Mouse (Mus musculus) layer of hippocampus, adult 11-12 months (tissue): Measurements from ENCODE around the gene Tnrc18.
A peak's percentile ranks its signal among the peaks of the same experiment; 100 is the strongest.
"Not testable (repeated sequence)": the region's sequence is repeated elsewhere in the genome, so short reads cannot be mapped to it uniquely, and the experiment has no call there.

Experiments used
- DNase-seq: peaks from one replicate; pipeline ENCODE4 v3.0.0; 2022; ENCODE audit warnings: low spot score

The Tnrc18 gene

DNA sequence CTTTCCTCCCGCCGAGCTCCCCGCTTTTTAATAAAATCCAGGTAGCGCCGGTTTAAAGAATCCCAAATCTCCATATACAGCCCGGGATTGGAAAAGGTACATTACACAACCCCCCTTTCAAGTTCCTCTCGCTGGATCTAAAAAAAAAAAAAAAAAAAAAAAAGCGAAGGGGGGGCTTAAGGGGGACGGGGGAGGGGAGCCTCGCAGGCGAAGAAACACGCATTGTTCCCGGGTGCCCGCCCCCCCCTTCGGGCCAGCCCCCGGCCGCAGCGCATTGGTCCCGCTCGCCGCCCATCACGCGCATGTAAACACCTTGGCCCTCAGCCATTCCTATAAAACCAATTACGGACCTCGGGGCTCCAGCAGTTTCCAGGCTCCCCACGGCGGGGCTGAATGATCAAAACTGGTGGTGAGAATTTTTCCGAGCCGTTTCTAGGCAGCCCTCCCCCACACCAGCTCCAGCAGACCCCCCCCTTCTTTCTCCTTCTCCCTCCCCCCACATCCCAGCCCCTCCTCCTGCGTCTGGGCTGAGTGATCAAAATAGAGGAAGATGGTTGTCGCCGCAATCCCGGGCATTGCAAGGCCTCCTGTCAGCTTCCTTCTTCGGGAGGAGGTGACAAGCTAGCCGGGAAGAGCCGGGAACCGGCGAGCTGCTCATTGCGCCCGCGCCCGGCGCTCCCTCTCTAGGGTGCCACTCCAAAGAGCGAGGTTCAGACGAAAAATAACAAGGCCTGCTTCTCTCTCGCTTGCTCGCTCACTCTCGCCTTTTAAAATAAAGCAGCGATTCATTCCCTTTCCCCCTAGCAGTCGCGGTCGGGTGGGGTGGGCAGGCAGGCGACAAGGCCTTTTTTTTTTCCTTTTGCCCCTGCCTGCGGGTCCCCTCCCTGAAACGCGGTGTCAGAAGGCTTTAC, at the start of gene Tnrc18:
Tnrc18 (minus strand) TSS at position 139 of the 911 bp plus-strand sequence.
- DNase-seq: peak; percentile 100

DNA sequence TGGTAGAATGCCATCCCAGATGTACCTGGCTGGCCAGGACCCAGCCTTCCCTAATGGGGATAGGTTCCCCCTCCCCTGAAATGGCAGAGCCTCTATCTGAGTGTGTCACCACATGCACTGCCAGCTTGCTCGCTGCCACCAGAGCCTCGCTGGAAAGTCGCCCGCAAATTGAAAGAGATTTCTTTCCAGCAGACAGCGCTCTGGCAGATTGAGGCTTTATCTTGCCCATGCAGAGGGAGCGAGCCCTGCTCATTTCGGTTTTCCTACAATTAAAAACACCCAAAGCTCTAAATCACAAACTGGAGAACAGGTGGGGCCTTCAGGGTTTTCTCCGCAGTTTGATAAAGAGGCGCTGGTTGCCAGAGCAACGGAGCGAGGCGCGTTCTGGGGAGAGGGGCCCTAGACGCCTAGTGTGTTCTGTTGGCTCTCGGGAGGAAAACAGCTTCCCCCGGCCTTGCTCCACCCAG, 40.3 kb upstream of the Tnrc18 start:
- DNase-seq: peak; percentile 85

DNA sequence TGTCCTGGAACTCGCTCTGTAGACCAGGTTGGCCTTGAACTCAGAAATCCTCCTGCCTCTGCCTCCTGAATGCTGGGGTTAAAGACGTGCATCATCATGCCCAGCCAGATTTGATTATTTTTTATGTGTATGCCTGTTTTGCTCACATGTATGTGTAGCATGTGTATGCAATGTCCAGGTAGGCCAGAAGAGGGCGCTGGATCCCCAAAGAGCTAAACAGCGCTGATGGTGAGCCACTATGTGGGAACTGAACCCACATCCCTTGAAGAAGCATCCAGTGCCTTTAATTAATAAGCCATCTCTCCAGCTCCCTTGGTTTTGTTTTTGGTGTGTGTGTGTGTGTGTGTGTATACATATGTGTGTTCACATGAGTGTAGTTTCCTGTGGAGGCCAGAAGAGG, 38.9 kb upstream of the Tnrc18 start:
- DNase-seq: no peak

DNA sequence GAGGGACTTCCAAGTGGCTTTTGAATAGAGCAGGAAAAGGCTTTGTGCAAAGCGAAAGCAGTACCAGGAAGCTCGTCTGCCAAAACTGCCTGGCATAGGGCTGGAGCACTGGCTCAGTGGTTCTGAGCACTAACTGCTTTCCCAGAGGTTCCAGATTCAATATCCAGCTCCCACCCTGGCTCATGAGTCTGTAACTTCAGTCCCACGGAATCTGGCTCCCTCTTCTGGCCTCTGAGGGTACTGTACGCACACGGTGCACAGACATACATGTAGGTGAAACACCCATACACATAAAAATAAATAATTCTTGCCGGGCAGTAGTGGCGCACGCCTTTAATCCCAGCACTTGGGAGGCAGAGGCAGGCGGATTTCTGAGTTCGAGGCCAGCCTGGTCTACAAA, 37.4 kb upstream of the Tnrc18 start:
- DNase-seq: peak; percentile 68

DNA sequence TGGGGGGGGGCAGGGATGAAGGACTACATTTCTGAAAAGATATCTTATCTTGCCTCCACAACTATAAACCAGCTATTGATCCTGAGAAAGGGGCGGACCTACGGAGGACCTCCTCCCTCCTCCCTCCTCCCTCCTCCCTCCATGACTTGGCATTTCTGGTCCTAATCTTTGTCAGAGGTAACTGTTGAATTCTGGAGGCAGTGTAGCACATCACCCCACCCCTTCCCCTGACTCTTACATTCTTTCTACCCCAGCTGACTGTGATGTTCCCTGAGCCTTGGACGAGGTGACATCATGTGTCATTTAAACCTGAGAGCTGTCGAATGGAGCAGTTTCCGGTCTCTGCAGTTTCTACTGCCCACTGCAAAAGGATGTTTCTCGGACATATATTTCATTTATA, 36.1 kb upstream of the Tnrc18 start:
- no peak for DNase-seq

DNA sequence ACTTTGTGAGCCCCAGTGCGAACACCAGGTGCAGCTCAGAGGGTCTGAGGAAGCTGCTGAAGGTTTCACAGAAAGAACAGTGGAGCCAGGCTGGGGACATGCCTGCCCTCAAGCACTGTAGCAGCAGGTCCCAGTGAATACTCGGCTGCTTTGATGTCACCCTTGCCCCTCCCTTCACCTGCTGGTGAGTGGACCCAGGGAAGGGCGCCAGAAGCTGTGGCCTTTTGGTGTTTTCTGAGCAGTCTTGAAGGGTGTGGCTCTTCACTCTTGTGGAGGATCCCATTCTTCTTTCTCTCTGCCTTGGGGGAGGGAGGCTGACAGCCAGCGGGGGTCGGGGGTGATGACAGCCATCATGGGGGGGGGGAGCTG, 34.2 kb upstream of the Tnrc18 start:
- no peak for DNase-seq

DNA sequence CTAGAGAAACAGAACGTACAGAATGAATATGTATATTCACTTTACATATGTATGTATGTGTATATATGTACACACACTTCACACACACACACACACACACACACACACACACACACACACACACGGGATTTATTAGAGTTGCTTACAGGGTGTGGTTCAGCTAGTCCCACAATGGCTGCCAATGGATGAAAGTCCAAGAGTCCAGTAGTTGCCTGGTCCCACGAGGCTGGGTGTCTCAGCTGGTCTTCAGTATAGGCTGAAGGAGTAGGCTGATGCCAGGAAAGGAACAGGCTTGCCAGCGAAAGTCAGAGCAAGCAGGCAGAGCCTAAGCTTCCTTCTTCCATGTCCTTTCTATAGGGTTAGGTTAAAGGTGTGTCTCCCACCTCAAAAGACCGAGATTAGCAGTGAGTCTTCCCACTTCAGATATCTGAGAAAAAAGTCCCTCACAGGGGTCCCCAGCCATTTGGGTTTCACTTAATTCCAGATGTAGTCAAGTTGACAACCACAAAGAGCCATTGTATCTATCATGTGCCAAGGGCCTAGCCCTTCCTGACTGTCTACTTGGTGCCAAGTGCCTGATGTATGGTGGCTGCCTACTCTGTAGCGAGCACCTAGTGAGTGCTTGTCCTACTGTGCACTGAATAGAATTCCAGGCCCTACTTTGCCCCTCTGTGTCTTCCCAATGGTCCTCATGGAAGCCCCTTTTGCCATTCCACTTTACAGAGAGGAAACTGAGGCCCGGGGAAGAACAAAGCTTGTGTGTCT, 33.6 kb upstream of the Tnrc18 start:
- DNase-seq: no peak

DNA sequence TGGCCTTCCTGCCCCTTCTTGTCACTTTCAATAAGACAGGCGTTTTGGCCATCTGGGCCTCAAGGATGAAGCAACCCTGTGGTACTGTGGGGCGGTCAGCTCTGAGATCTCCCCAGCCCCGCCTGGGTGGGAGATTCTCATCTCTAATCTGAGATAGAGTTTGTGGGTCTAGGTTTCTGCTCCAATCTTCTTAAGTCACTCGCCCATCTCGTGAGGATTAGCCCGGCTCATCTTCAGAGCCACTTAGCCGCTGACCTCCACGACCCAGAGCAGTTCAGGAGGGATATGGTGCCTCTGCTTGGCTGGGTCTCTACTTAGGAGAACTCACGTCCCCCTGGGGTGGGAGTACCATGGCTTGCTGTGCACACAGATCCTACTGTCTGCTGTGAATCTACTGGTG, 33.0 kb upstream of the Tnrc18 start:
- DNase-seq: no peak

DNA sequence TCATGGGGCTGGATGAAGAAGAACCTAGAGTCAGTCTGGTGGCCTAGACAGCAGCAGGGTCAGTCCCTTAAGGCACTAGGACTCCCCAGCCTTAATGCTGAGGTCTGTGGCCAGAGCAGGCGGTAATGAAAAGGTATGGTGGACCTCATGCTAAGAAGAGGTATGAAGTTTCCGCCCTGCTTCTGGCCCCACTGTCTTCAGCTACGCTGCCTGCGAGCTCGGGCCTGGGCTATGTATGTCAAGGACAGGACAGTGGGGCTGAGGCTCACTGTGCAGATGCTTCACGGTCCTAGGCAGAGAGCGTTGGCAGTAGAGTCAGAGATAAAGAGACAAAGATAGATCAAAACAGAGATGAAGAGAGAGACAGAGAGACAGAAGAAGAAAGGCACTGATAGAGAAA, 31.4 kb upstream of the Tnrc18 start:
- DNase-seq: no peak

DNA sequence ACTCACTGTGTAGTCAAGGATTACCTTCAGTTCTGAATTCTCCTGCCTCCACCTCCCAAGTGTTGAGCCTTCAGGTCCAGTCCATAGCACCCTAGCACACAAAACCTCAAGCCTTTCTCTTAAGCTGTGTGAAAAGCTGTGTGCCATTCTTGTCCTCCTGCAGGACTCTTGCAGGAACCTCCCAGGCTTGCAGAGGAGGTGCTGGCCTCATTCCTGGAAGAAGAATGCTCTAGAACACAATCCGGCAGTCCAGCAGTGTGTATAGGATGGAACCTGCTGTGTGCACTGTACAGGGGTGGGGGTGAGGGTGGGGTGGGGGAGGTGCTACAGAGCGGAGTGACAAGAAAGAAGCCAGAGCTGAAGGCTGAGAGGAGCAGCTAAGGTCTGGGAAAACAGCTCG, 30.7 kb upstream of the Tnrc18 start:
- no peak for DNase-seq

DNA sequence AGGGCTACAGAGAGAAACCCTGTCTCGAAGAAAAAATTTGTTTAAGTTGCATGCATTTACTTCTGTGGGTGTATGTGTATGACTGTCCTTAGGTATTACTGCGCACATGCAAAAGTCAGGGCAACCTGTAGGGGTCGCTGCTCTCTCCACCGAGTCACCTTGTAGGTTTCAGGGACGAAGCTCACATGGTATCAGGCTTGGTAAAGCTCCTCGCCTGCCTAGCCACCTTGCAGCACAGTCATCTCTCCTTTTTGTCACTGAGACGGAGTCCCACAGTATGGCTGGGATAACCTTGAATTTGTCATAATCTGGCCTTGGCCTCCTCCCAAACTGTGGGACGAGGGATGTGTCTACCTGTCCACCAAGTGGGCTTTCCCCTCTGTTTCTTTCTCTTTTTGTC, 27.0 kb upstream of the Tnrc18 start:
- DNase-seq: no peak

DNA sequence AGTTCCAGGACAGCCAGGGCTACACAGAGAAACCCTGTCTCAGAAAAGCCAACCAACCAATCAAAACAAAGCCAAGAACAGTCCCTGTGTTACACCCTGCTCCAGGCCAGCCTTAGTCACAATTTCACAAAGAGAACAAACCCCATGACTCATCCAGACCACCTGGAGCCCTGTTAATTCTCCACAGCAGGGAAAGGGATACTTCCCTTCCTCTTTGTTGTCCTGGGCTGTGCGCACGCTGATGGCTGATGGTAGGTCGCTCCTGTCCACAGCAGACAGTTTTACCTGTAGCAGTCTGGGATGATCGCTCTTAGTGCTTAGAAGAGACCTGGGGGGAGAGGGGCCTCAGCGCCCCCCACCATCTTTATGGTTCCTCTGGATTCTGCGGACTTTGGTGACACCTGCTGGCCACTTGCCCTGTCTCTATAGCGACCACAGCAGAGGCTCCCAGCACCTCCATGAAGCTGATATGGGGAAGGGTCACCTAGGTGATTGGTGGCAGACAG, 24.7 kb upstream of the Tnrc18 start:
- DNase-seq: peak; percentile 28

DNA sequence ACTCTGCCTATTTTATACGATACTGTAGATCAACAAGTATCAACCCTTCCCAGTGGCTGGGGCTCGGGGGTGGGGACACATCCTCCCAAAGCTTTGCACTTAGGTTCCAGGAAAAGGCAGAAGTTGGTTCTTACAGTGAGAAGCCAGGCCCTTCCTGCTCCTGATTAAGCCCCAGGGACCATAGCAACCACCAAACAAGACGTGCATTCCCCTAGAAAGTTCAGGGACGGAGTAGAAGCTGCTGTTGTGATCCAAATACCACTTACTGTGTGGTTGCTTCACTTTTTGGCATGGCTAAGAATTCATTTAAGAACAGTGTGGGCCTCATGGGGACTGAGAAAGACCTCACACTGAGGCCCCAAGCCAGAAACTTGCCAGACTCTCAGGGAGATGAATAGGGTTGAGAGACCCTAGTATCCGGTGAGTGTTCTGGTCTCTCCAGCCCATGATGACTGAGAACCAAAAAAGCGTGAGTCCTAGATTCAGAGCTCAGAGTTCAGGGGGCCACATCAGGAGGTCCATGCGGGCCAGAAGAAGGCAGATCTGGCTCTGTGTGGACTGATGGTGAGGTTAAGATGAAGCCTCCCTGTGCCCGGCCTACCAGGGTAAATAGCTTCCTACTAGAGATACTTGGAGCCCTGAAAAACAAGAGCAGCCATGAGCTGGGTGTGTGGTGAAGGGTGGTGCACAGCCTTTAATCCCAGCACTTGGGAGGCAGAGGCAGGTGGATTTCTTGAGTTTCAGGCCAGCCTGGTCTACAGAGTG, 24.1 kb upstream of the Tnrc18 start:
- DNase-seq: no peak

DNA sequence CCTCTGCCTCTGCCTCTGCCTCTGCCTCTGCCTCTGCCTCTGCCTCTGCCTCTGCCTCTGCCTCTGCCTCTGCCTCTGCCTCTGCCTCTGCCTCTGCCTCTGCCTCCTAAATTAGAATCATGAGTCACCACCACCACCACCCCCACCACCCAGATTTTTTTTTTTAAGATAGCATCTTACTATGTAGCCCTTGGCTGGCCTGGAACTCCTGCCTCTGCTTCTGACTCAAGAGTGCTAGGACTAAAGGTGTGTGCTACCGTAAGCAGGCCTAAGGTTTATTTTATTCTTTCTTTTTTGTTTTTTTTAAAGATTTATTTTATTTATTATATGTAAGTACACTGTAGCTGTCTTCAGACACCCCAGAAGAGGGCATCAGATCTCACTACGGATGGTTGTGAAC, 20.0 kb upstream of the Tnrc18 start:
- not testable (repeated sequence) for DNase-seq

DNA sequence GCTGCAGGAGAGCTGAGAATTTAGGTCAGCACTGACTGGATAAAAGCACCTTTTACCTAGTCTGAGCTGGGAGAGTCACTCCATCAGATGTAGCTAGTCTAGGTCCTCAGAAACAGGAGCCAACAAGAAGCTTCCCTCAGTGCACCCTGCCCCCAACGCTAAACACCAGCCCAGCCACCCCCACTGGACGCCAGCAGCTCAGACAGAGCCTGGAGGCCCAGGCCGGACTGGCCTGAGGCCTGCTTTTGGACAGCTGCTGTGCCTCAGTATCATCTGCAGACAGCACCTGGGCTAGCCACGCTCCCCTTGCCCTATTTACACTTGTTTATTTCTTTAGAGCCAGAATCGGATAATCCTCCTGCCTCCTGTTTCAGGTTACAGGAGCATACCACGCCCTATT, 19.4 kb upstream of the Tnrc18 start:
- no peak for DNase-seq

DNA sequence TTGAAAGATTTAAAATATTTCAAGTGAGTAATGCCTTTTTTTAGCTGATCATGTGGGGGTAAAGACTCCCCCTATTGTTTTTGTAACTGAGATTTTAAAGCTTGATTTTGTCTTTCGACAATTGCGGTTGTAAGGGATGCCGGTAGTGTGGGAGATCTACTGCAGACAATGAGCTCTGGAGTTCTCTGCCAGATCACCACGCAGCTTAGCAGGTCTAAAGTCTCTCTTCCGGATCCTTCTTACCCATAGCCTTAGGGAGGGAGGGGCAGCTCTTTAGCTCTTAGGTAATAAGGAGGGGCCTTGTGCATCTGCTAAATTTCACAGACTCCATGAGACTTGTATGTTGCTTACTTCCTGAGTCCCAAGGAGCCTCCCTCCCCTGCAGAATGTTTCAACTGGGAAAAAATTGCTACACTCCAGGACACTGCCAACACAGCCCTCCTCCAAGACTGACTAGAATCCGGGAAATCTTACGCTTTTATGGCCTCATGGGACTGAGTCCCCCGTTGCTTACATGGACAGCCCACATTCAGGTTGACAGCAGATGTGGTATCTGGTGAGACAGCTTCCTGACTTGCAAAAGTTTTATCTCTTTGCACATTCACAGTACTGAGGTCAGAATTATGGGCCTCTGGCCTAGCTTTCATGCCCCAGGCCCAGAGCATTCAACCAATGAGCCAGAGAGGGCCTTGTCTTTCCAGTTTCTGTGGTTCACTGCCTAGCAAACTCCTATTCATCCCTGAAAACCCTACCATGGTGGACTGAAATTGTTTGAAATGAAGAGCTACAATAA, 16.4 kb upstream of the Tnrc18 start:
- no peak for DNase-seq

DNA sequence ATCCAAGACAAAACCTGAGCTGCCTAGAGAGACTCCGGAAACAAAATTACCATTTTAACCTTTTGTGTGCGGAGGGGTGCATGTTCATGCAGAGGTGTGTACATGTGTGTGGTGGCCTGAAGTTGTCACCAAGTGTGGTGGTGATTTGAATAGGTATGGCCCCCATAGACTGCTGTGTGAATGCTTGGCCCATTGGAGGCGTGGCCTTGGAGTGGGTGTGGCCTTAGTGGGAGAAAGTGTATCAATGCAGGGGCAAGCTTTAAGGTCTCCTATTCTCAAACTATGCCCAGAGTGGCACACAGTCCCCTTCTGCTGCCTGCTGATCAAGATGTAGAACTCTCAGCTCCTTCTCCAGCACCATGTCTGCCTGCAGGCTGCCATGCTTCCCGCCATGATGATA, 8.7 kb upstream of the Tnrc18 start:
- DNase-seq: no peak

DNA sequence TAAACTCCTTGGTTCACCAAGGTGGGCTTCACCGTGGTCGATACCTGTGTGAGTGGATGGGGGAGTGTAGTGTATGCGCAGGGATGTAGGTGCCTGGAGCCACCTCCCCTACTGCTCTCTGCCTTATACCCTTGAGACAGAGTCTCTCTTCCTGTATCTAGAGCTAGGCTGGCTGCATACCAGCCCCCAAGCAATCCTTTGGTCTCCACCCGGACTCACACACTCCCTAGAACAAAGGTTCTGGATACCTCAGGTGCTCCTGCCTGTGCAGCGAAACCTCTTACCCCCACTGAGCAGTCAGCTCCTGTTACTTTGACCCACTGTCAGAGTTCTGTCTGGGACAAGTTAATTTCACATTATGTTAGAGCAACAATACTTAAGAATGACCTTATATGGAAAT, 8.2 kb upstream of the Tnrc18 start:
- DNase-seq: no peak

DNA sequence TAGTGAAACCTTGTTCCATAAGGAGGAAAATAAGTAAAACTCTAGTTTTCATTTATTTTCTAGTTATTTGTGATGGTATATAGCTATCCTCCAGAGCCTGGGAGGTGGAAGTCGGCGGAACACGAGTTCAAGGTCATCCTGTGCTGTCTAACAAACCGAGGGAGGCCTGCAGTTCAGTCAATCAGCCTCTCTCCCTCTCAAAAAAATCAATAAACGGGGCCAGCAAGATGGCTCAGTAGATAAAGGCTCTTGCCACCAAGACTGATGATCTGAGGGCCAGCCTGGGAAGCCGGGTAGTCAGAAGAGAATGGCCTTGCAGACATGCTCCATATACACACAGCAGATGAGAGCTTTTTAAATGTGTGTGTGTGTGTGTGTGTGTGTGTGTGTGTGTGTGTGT, 6.6 kb upstream of the Tnrc18 start:
- DNase-seq: no peak

DNA sequence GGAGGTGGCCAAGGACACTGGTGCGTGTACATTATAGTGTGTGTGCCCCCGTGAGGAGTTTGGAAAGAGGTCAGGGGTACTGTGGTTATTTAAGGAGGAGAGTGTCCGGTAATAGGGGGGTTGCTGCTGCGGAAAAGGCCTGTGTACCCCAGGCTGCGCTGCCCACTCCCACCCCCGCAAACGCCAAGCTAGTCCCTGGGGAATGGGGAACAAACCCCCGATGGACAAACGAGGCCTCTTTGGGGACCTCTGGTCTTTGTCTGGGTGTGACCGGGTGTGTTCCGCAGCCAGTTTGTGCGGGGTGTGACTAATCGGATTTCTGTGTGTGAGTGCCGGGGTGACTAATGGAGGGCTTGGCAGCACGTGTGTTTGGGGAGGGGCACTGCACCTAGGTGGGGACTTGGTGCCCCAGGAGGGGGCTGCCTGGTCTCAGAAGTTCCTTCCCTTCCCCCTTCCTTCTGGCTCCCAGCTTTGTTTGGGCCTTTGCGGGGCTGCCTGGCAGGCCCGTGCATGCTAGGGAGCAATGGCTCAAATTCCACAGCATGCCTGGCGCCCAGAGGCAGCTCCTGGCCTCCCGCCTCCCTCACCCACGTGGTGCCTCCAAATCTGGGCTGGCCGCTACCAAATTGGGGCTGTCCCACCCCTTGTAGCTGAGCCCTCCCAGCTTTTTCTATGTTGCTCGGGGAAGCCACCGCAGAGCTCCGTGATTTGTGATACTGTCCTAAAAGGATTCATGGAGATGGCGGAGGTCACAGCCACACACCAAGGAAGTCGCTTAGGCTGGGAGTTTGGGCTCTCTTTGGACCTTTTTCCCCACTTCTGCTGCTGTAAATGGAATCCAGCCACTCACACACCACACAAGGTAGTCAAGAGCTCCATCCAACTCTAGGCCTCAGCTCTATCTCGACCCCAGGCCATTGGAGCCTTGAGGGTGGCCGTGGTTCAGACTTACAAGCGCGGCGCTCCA, 5.9 kb upstream of the Tnrc18 start:
- DNase-seq: peak; percentile 69
